Mouse (Mus musculus) intestine, embryonic 15.5 days (tissue): ENCODE measurements around the gene Dlgap1. TPM values are rescaled to one million over a fixed set of nuclear protein-coding genes. Genes with fewer than 3 reads are reported as not detected.
A peak's percentile ranks its signal among the peaks of the same experiment; 100 is the strongest.

ENCODE experiments used
- ATAC-seq: fragments of 200-750 bp; cut with Nextera tagmentation; 2 replicates; pipeline ENCODE4 v1.8.0; 2017; ENCODE audit warnings: moderate TSS enrichment, moderate library complexity
- H3K27ac ChIP-seq: fragments of 300-500 bp; sonication (generic); 2 replicates; pipeline ENCODE4 v1.5.1; 2015; ENCODE audit warnings: mild to moderate bottlenecking, inconsistent platforms
- H3K27me3 ChIP-seq: fragments of 300-500 bp; sonication (generic); replicated peaks from 2 replicates; pipeline ENCODE4 v1.6.1; 2015; ENCODE audit warnings: inconsistent platforms
- H3K36me3 ChIP-seq: fragments of 300-500 bp; sonication (generic); 2 replicates; pipeline ENCODE4 v1.6.1; 2015; ENCODE audit warnings: inconsistent platforms
- H3K4me1 ChIP-seq: fragments of 300-500 bp; sonication (generic); replicated peaks from 2 replicates; pipeline ENCODE4 v1.6.1; 2015; ENCODE audit warnings: inconsistent platforms
- H3K4me2 ChIP-seq: fragments of 300-500 bp; sonication (generic); replicated peaks from 2 replicates; pipeline ENCODE4 v1.6.1; 2015; ENCODE audit warnings: mild to moderate bottlenecking, inconsistent platforms
- H3K4me3 ChIP-seq: fragments of 300-500 bp; sonication (generic); replicated peaks from 2 replicates; pipeline ENCODE4 v1.5.1; 2015; ENCODE audit warnings: inconsistent platforms
- H3K9ac ChIP-seq: fragments of 300-500 bp; sonication (generic); 2 replicates; pipeline ENCODE4 v1.6.1; 2015; ENCODE audit warnings: inconsistent platforms
- H3K9me3 ChIP-seq: fragments of 300-500 bp; sonication (generic); 2 replicates; pipeline ENCODE4 v1.6.1; 2016; ENCODE audit warnings: inconsistent platforms
- WGBS: fragments of 180-500 bp; shearing (Covaris S2); methylation state at CpG from one replicate; pipeline ENCODE4 v1.1.7; 2015; 5-methylcytosine and 5-hydroxymethylcytosine counted together
- polyA plus RNA-seq: library from polyadenylated mRNA; unstranded; fragments of >200 nt; fragmentation: Nextera tagmentation; extraction: Ambion mirVana; gene quantifications from 2 replicates; pipeline ENCODE4 v1.2.1, GENCODE M21; 2015

Dlgap1 gene
- polyA plus RNA-seq, 1 experiment from 2014 or later, result 1.6 TPM

- Histone ChIP-seq H3K27me3 (no peaks in the 10 kb centered on the region), H3K9ac (no peak overlapping the region), H3K9me3 (no peaks in the 10 kb centered on the region), H3K4me1 (no peaks in the 10 kb centered on the region), H3K4me2 (no peak overlapping the region), H3K4me3 (no peak overlapping the region), H3K27ac (no peak overlapping the region), H3K36me3 (no peaks in the 10 kb centered on the region)
- WGBS, result 13% methylated on average over 10 of the region's 10 CpGs
- no peak for ATAC-seq
Observed at GRCm38 (mm10) chr17:70772120-70772899, 803.4 kb downstream of the Dlgap1 start.

GRCm38 (mm10) chr17:70779770-70780169 lies 810.9 kb downstream of the Dlgap1 start:
- peak; percentile 14; the same call in 1 of the 2 replicates for ATAC-seq
- Histone ChIP-seq H3K9ac (no peak overlapping the region), H3K27ac (no peak overlapping the region), H3K27me3 (no peaks in the 10 kb centered on the region), H3K36me3 (no peaks in the 10 kb centered on the region), H3K4me2 (no peak overlapping the region), H3K4me3 (no peak overlapping the region), H3K9me3 (no peaks in the 10 kb centered on the region), H3K4me1 (0 out of 2 replicates have a peak, but pooled peaks cover 5% of the 10 kb centered on the region)
- 30% methylated on average over 7 of the region's 7 CpGs for WGBS

- Histone ChIP-seq H3K4me1 (0 out of 2 replicates have a peak, but pooled peaks cover 5% of the 10 kb centered on the region), H3K9ac (no peak overlapping the region), H3K9me3 (no peaks in the 10 kb centered on the region), H3K4me2 (no peak overlapping the region), H3K4me3 (no peak overlapping the region), H3K27me3 (no peaks in the 10 kb centered on the region), H3K36me3 (no peaks in the 10 kb centered on the region), H3K27ac (peak overlapping the region; percentile 66)
- ATAC-seq, result peak; percentile 92
- WGBS, result 38% methylated on average over 18 of the region's 18 CpGs
Observed at GRCm38 (mm10) chr17:70780726-70781689, 812.1 kb downstream of the Dlgap1 start.

- Histone ChIP-seq H3K9ac (no peak overlapping the region), H3K4me2 (no peak overlapping the region), H3K4me1 (0 out of 2 replicates have a peak, but pooled peaks cover 5% of the 10 kb centered on the region), H3K36me3 (no peaks in the 10 kb centered on the region), H3K4me3 (no peak overlapping the region), H3K9me3 (no peaks in the 10 kb centered on the region), H3K27ac (no peak overlapping the region), H3K27me3 (no peaks in the 10 kb centered on the region)
- no peak for ATAC-seq
- 95% methylated on average over 3 of the region's 3 CpGs for WGBS
Observed at GRCm38 (mm10) chr17:70783273-70783672, 814.4 kb downstream of the Dlgap1 start.

DNA sequence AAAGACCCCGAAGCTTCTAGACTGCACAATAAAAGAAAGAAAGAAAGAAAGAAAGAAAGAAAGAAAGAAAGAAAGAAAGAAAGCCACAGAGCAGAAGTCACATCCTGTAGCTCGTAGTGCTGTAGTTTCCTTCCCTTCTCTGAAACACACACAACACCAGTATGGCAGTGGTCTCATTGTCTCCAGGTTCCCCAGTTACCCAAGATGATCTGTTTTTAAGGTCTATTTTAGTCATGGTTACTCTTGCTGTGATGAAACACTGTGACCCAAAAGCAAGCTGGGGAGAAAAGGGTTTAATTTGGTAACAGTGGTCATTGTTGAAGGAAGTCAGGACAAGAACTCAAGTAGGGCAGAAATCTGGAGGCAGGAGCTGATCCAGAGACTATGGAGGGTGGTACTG lies 818.5 kb downstream of the Dlgap1 start:
- H3K27me3 ChIP-seq, result no peaks in the 10 kb centered on the region
- WGBS, result 87% methylated on average over 2 of the region's 2 CpGs

DNA sequence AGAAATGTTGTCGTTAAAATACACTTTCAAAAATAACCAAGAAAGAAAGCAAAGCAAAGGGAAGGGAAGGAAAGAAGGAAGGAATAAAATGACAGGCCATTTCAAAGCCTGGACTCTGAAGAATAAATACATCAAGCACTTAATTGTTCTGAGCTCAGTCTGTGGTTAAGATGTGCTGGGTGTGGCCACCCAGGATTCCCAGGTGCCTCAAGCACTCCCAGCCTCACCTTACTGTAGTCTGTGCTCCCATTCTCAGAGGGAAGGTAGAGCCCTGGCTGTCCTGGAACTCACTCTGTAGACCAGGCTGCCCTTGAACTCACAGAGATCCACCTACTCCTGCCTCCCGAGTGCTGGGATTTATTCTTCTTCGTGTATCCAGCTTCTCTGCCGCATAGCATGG lies 821.9 kb downstream of the Dlgap1 start:
- Histone ChIP-seq H3K9ac (no peak overlapping the region), H3K4me3 (no peak overlapping the region), H3K27me3 (no peaks in the 10 kb centered on the region), H3K4me1 (peaks cover 6% of the 10 kb centered on the region; the same call in 1 of the 2 replicates), H3K27ac (no peak overlapping the region), H3K4me2 (no peak overlapping the region), H3K9me3 (no peaks in the 10 kb centered on the region), H3K36me3 (no peaks in the 10 kb centered on the region)
- ATAC-seq, result no peak
- WGBS, result 87% methylated on average over 4 of the region's 4 CpGs

More for the DNA sequence above, 818.5 kb downstream of the Dlgap1 start:
- no peak overlapping the region for H3K9ac ChIP-seq
- no peaks in the 10 kb centered on the region for H3K9me3 ChIP-seq
- no peak overlapping the region for H3K4me3 ChIP-seq
- H3K4me2 ChIP-seq, result no peak overlapping the region
- H3K27ac ChIP-seq, result no peak overlapping the region
- H3K4me1 ChIP-seq, result no peaks in the 10 kb centered on the region
- no peak for ATAC-seq
- H3K36me3 ChIP-seq, result no peaks in the 10 kb centered on the region

- Histone ChIP-seq H3K9me3 (no peaks in the 10 kb centered on the region), H3K4me3 (no peak overlapping the region), H3K4me1 (peaks cover 6% of the 10 kb centered on the region; the same call in 1 of the 2 replicates), H3K4me2 (no peak overlapping the region), H3K36me3 (no peaks in the 10 kb centered on the region), H3K27ac (no peak overlapping the region), H3K27me3 (no peaks in the 10 kb centered on the region), H3K9ac (no peak overlapping the region)
- WGBS, result 82% methylated on average over 9 of the region's 9 CpGs
- no peak for ATAC-seq
Observed at GRCm38 (mm10) chr17:70791596-70792275, 822.9 kb downstream of the Dlgap1 start.

GRCm38 (mm10) chr17:70794291-70794690 lies 825.4 kb downstream of the Dlgap1 start:
- H3K4me2 ChIP-seq, result peak overlapping the region; percentile 25
- ATAC-seq, result peak; percentile 86
- no peaks in the 10 kb centered on the region for H3K9me3 ChIP-seq
- 14% methylated on average over 7 of the region's 7 CpGs for WGBS
- H3K9ac ChIP-seq, result no peak overlapping the region
- H3K36me3 ChIP-seq, result no peaks in the 10 kb centered on the region
- H3K4me3 ChIP-seq, result no peak overlapping the region
- peaks cover 6% of the 10 kb centered on the region; the same call in 1 of the 2 replicates for H3K4me1 ChIP-seq
- H3K27me3 ChIP-seq, result no peaks in the 10 kb centered on the region
- H3K27ac ChIP-seq, result peak overlapping the region; percentile 11

GRCm38 (mm10) chr17:70794722-70795121 lies 825.8 kb downstream of the Dlgap1 start:
- Histone ChIP-seq H3K9ac (no peak overlapping the region), H3K36me3 (no peaks in the 10 kb centered on the region), H3K4me1 (peaks cover 6% of the 10 kb centered on the region; the same call in 1 of the 2 replicates), H3K4me3 (no peak overlapping the region), H3K27ac (peak overlapping the region; percentile 11; the same call in 1 of the 2 replicates), H3K4me2 (peak overlapping the region; percentile 25), H3K9me3 (no peaks in the 10 kb centered on the region), H3K27me3 (no peaks in the 10 kb centered on the region)
- ATAC-seq, result peak; percentile 38; the same call in 1 of the 2 replicates
- WGBS, result 46% methylated on average over 6 of the region's 6 CpGs

- Histone ChIP-seq H3K9me3 (no peaks in the 10 kb centered on the region), H3K9ac (no peak overlapping the region), H3K36me3 (no peaks in the 10 kb centered on the region), H3K4me2 (no peak overlapping the region), H3K4me3 (no peak overlapping the region), H3K27me3 (no peaks in the 10 kb centered on the region), H3K4me1 (peaks cover 6% of the 10 kb centered on the region; the same call in 1 of the 2 replicates), H3K27ac (no peak overlapping the region)
- WGBS, result 66% methylated on average over 4 of the region's 4 CpGs
- no peak for ATAC-seq
Observed at GRCm38 (mm10) chr17:70795196-70795595, 826.3 kb downstream of the Dlgap1 start.

GRCm38 (mm10) chr17:70796940-70797772 lies 828.3 kb downstream of the Dlgap1 start:
- H3K9ac ChIP-seq, result no peak overlapping the region
- H3K4me2 ChIP-seq, result no peak overlapping the region
- no peak for ATAC-seq
- WGBS, result 63% methylated on average over 8 of the region's 8 CpGs
- peaks cover 6% of the 10 kb centered on the region; the same call in 1 of the 2 replicates for H3K4me1 ChIP-seq
- no peaks in the 10 kb centered on the region for H3K27me3 ChIP-seq
- no peaks in the 10 kb centered on the region for H3K9me3 ChIP-seq
- H3K27ac ChIP-seq, result no peak overlapping the region
- H3K4me3 ChIP-seq, result no peak overlapping the region
- no peaks in the 10 kb centered on the region for H3K36me3 ChIP-seq
